Mouse (Mus musculus) liver, adult 2 months (tissue): ENCODE measurements around the gene Kcnn4. TPM values are rescaled to one million over a fixed set of nuclear protein-coding genes. Genes with fewer than 3 reads are reported as not detected.

Experiments used
- DNase-seq: peaks from one replicate; pipeline ENCODE4 v3.0.0-alpha.2; 2011; ENCODE audit warnings: low read depth, low spot score; ENCODE audit errors: extremely low read depth
- H3K27ac ChIP-seq: fragments of 200-500 bp; replicated peaks from 2 replicates; pipeline ENCODE4 v1.5.1; 2012; ENCODE audit warnings: low read depth, mild to moderate bottlenecking, control low read depth, inconsistent platforms, low read length; ENCODE audit not compliant: insufficient read depth
- H3K27me3 ChIP-seq: fragments of 200-500 bp; 2 replicates; pipeline ENCODE4 v1.6.1; 2012; ENCODE audit warnings: mild to moderate bottlenecking, moderate library complexity, low read length, inconsistent platforms; ENCODE audit not compliant: control insufficient read depth, insufficient read depth
- H3K36me3 ChIP-seq: fragments of 200-500 bp; 2 replicates; pipeline ENCODE4 v1.6.1; 2012; ENCODE audit warnings: low read length, inconsistent platforms; ENCODE audit not compliant: control insufficient read depth, insufficient read depth
- H3K4me1 ChIP-seq: fragments of 200-500 bp; 2 replicates; pipeline ENCODE4 v1.6.1; 2011; ENCODE audit warnings: low read length; ENCODE audit not compliant: control insufficient read depth, insufficient read depth
- H3K4me3 ChIP-seq: fragments of 200-500 bp; 2 replicates; pipeline ENCODE4 v1.5.1; 2011; ENCODE audit warnings: low read depth, mild to moderate bottlenecking, control low read depth, low read length, moderate library complexity; ENCODE audit not compliant: insufficient read depth
- H3K79me2 ChIP-seq: fragments of 200-500 bp; 2 replicates; pipeline ENCODE4 v1.6.1; 2012; ENCODE audit warnings: inconsistent platforms, mild to moderate bottlenecking, low read length, moderate library complexity; ENCODE audit not compliant: control insufficient read depth, insufficient read depth
- H3K9ac ChIP-seq: fragments of 200-500 bp; 2 replicates; pipeline ENCODE4 v1.6.1; 2012; ENCODE audit warnings: low read depth, mild to moderate bottlenecking, control low read depth, inconsistent platforms, low read length
- CTCF ChIP-seq: fragments of 200-500 bp; IDR thresholded peaks from 2 replicates; pipeline ENCODE4 v1.5.1; 2011; ENCODE audit warnings: low read depth, low read length, control low read depth
- POLR2A ChIP-seq: fragments of 200-500 bp; IDR thresholded peaks from 2 replicates; pipeline ENCODE4 v1.6.1; 2011; ENCODE audit warnings: low read length, control low read depth; ENCODE audit not compliant: insufficient read depth; ENCODE audit errors: extremely low read depth
- WGBS: fragments of 180-500 bp; shearing (Covaris S2); methylation state at CpG from one replicate; pipeline ENCODE4 v1.1.7; 2018; 5-methylcytosine and 5-hydroxymethylcytosine counted together
- polyA plus RNA-seq: library from polyadenylated mRNA; depleted of rRNA; stranded (reverse); fragments of >200 nt; gene quantifications from 2 replicates; pipeline ENCODE4 v1.2.3, GENCODE M21; 2012
- total RNA-seq: library from RNA; depleted of rRNA; stranded (reverse); fragments of >200 nt; gene quantifications from 2 replicates; pipeline ENCODE4 v1.2.3, GENCODE M21; 2014

Kcnn4 gene
- total and polyA plus RNA-seq, 2 experiments: 0.66 to 0.83 TPM

DNA sequence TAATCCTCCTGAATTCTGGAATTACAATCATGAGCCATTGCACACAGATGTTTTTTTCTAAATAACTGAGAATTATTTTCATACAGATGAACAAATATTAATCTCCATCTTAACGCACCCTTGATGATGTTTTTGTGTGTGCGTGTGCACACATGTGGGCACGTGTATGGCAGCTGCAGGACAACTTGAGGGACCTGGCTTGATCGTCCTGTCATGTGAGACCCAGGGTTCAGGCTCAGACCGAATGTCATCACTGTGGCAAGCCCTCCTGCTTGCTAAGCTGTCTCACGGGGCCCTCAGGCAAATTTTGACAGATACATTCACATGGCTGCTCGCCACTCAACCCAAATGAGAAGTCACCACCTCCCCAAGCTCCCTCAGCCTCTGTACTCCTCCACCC, 20.4 kb downstream of the Kcnn4 start:
- Histone ChIP-seq H3K79me2 (no peaks in the 10 kb centered on the region), H3K4me3 (no peak overlapping the region), H3K27ac (no peak overlapping the region), H3K36me3 (no peaks in the 10 kb centered on the region), H3K9ac (no peak overlapping the region), H3K27me3 (no peaks in the 10 kb centered on the region), H3K4me1 (no peaks in the 10 kb centered on the region)
- no peak for DNase-seq
- TF ChIP-seq CTCF: no peak
- no peak for TF ChIP-seq POLR2A
- WGBS: 77% methylated on average over 7 of the region's 7 CpGs

- Histone ChIP-seq H3K4me1 (no peaks in the 10 kb centered on the region), H3K36me3 (no peaks in the 10 kb centered on the region), H3K27me3 (no peaks in the 10 kb centered on the region), H3K79me2 (no peaks in the 10 kb centered on the region), H3K27ac (no peak overlapping the region), H3K9ac (no peak overlapping the region), H3K4me3 (no peak overlapping the region)
- TF ChIP-seq POLR2A (no peak), CTCF (no peak)
- 53% methylated on average over 5 of the region's 5 CpGs for WGBS
- DNase-seq: no peak
Observed at GRCm38 (mm10) chr7:24391077-24391476, 21.0 kb downstream of the Kcnn4 start.

- no peak overlapping the region for H3K9ac ChIP-seq
- no peak overlapping the region for H3K4me3 ChIP-seq
- TF ChIP-seq CTCF (no peak), POLR2A (no peak)
- H3K27me3 ChIP-seq: no peaks in the 10 kb centered on the region
- no peaks in the 10 kb centered on the region for H3K79me2 ChIP-seq
- no peaks in the 10 kb centered on the region for H3K36me3 ChIP-seq
- no peaks in the 10 kb centered on the region for H3K4me1 ChIP-seq
- no peak overlapping the region for H3K27ac ChIP-seq
- DNase-seq: no peak
- whole genome bisulfite sequencing: 63% methylated on average over 2 of the region's 2 CpGs
Observed at GRCm38 (mm10) chr7:24391687-24392086, 21.6 kb downstream of the Kcnn4 start.

- no peak overlapping the region for H3K27ac ChIP-seq
Observed at GRCm38 (mm10) chr7:24394054-24394453, 24.0 kb downstream of the Kcnn4 start.

DNA sequence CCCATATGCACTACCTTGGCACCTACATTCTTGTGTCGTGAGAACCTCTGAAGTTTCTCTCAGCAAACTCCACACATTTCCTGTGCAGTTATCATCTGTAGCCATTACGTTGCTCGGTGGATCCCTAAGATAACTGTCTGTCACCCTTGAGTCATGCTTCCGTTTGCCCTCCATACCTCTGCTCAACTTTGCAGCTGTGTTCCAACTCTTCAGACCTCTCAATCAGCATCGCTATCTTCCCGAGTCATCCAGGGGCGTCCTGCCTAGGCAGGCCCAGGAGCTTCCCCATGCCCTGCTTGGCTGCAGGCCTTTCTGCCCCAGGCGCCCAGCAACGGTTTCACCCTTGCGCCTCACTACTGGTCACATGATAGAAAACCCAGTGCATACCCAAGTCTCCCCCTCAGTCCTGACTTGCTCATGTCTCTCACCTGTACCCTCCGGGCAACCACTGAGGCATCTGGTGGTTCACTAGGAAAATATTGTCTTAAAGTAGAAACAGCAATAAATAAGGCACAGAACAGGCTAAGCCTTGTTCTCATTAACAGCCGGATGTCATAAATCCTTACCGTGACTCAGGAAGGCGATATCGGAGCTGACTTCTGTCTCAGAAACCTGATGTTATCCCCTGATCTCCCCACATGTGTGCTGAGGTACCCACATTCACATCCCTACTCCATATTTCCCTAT, 24.6 kb downstream of the Kcnn4 start:
- H3K27me3 ChIP-seq: no peaks in the 10 kb centered on the region
- peaks cover 4% of the 10 kb centered on the region; the same call in 1 of the 2 replicates for H3K4me1 ChIP-seq
- DNase-seq: no peak
- H3K79me2 ChIP-seq: no peaks in the 10 kb centered on the region
- TF ChIP-seq CTCF: no peak
- TF ChIP-seq POLR2A: no peak
- H3K36me3 ChIP-seq: no peaks in the 10 kb centered on the region
- H3K4me3 ChIP-seq: no peak overlapping the region
- H3K27ac ChIP-seq: no peak overlapping the region
- no peak overlapping the region for H3K9ac ChIP-seq
- WGBS: 73% methylated on average over 15 of the region's 15 CpGs

More at GRCm38 (mm10) chr7:24394054-24394453, 24.0 kb downstream of the Kcnn4 start:
- no peak for DNase-seq
- Histone ChIP-seq H3K27me3 (no peaks in the 10 kb centered on the region), H3K79me2 (no peaks in the 10 kb centered on the region), H3K9ac (no peak overlapping the region), H3K36me3 (no peaks in the 10 kb centered on the region), H3K4me1 (peaks cover 2% of the 10 kb centered on the region; the same call in 1 of the 2 replicates), H3K4me3 (no peak overlapping the region)
- TF ChIP-seq CTCF (no peak), POLR2A (no peak)
- 80% methylated on average over 3 of the region's 3 CpGs for WGBS

GRCm38 (mm10) chr7:24396832-24397231, 26.8 kb downstream of the Kcnn4 start:
- Histone ChIP-seq H3K36me3 (no peaks in the 10 kb centered on the region), H3K27me3 (no peaks in the 10 kb centered on the region), H3K9ac (no peak overlapping the region), H3K4me3 (no peak overlapping the region), H3K27ac (no peak overlapping the region), H3K79me2 (peaks cover 3% of the 10 kb centered on the region; the same call in 1 of the 2 replicates), H3K4me1 (peaks cover 4% of the 10 kb centered on the region; the same call in 1 of the 2 replicates)
- no peak for DNase-seq
- whole genome bisulfite sequencing: 79% methylated on average over 11 of the region's 11 CpGs
- TF ChIP-seq POLR2A: no peak
- TF ChIP-seq CTCF: no peak
